Mouse (Mus musculus): ENCODE measurements around the gene Grm7.

DNA sequence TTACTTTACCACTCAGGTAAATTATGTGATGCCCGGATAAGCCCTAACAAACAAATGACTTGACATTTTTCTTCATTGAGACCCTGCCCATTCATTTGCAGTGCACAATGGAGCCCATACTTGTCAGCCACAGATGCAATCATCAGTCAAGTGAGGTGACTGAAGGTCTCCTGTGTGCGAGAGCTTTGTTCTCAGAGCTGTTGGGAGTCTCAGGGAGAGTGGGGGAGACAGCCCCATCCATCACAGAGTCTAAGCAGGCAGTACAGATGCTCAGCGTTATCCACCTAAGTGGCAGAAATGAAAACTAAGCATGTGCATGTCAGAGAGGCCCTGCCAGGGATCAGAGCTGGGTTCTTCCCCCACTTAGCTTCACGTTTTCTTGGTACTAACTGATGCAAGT, 631.3 kb downstream of the Grm7 start:
- TF ChIP-seq CTCF (IDR thresholded peaks at IDR 0.05; ENCODE audit: extremely low read depth, insufficient read depth, low read length) (no peak), POLR2A (IDR thresholded peaks at IDR 0.05; ENCODE audit: extremely low read depth, insufficient read depth, low read length) (no peak)

Measured in cortical plate, adult 2 months (tissue).